Mouse (Mus musculus): ENCODE data around the gene Olfr460.
A peak's percentile ranks its signal among the peaks of the same experiment; 100 is the strongest.

DNA sequence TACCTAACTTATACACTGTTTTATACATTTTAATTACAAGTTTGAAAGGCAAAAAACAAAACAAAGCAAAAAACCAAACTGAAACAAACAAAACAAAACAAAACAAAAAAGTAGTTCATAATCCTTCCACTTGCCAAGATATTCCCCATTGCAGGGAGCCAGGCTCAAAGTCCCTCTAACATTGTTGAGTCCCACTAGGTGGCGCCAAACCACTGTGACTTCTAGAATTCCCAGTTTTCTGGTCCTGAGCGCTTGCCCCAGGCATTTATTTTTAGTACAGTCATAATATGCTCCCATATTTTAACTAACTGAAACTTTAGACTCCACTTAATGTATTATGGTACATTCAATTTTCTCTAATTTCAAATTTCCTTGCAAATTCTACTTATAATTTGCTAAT is 48.7 kb downstream of the Olfr460 start:
- TF ChIP-seq ZC3H11A (IDR thresholded peaks at IDR 0.05; ENCODE audit: borderline replicate concordance, low read depth, low read length), result peak; percentile 44; the same call in 1 of the 2 replicates
- no peak for TF ChIP-seq CHD2 (IDR thresholded peaks at IDR 0.05; ENCODE audit: low read depth, low read length)
- TF ChIP-seq ZNF384 (IDR thresholded peaks at IDR 0.05; ENCODE audit: low read depth, low read length), result no peak
